Mouse (Mus musculus) liver, embryonic 13.5 days (tissue): ENCODE results near the gene Plekho2. TPM values are rescaled to one million over a fixed set of nuclear protein-coding genes. Genes with fewer than 3 reads are reported as not detected.

ENCODE experiments used
- ATAC-seq: fragments of 200-750 bp; cut with Nextera tagmentation; 2 replicates; pipeline ENCODE4 v1.8.0; 2017; ENCODE audit warnings: low read depth, mild to moderate bottlenecking, moderate number of reproducible peaks, moderate library complexity
- DNase-seq: peaks from one replicate; pipeline ENCODE4 v3.0.0; 2022
- H3K27ac ChIP-seq: fragments of 300-500 bp; sonication (generic); 2 replicates; pipeline ENCODE4 v1.5.1; 2015; ENCODE audit warnings: moderate library complexity, mild to moderate bottlenecking, inconsistent platforms
- H3K27me3 ChIP-seq: fragments of 300-500 bp; sonication (generic); 2 replicates; pipeline ENCODE4 v1.6.1; 2015; ENCODE audit warnings: mild to moderate bottlenecking, inconsistent platforms
- H3K36me3 ChIP-seq: fragments of 300-500 bp; sonication (generic); 2 replicates; pipeline ENCODE4 v1.6.1; 2015; ENCODE audit warnings: mild to moderate bottlenecking, inconsistent platforms
- H3K4me1 ChIP-seq: fragments of 300-500 bp; sonication (generic); replicated peaks from 2 replicates; pipeline ENCODE4 v1.6.1; 2015; ENCODE audit warnings: inconsistent platforms
- H3K4me2 ChIP-seq: fragments of 300-500 bp; sonication (generic); 2 replicates; pipeline ENCODE4 v1.6.1; 2015; ENCODE audit warnings: inconsistent platforms, mild to moderate bottlenecking, moderate library complexity
- H3K4me3 ChIP-seq: fragments of 300-500 bp; sonication (generic); replicated peaks from 2 replicates; pipeline ENCODE4 v1.5.1; 2015; ENCODE audit warnings: mild to moderate bottlenecking, inconsistent platforms
- H3K9ac ChIP-seq: fragments of 300-500 bp; sonication (generic); 2 replicates; pipeline ENCODE4 v1.6.1; 2015; ENCODE audit warnings: mild to moderate bottlenecking, inconsistent platforms
- H3K9me3 ChIP-seq: fragments of 300-500 bp; sonication (generic); replicated peaks from 2 replicates; pipeline ENCODE4 v1.6.1; 2016; ENCODE audit warnings: inconsistent platforms
- WGBS: fragments of 180-500 bp; shearing (Covaris S2); methylation state at CpG from one replicate; pipeline ENCODE4 v1.1.7; 2015; ENCODE audit not compliant: insufficient replicate concordance; 5-methylcytosine and 5-hydroxymethylcytosine counted together
- polyA plus RNA-seq: library from polyadenylated mRNA; unstranded; fragments of >200 nt; fragmentation: Nextera tagmentation; extraction: Ambion mirVana; gene quantifications from 2 replicates; pipeline ENCODE4 v1.2.1, GENCODE M21; 2015

Gene Plekho2
- polyA plus RNA-seq, 1 experiment from 2014 or later: 24.2 TPM

DNA sequence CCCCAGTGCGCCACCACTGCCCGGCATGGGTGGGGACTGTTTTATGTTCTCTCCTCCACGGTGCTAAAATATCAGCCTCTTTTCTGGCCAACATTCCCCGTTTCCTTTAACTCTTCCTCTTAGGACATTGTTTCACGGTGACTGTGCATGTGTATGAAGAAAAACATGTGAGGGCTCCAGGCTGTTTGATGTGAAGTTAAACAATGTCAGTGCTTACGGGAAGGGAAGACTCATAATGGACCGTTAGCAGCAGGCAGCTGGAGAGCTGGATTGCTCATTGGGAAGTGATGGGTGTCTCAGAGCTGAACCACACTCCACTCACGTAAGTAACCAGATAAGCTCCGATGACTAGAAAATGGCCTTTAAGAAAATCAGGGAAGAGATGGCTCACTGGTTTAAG, 40.1 kb downstream of the Plekho2 start:
- 0 out of 2 replicates have a peak overlapping the region, but pooled peaks have one; percentile 7 for H3K27ac ChIP-seq
- peaks cover 67% of the 10 kb centered on the region for H3K4me1 ChIP-seq
- no peak for ATAC-seq
- H3K9ac ChIP-seq: no peak overlapping the region
- H3K27me3 ChIP-seq: no peaks in the 10 kb centered on the region
- no peak for DNase-seq
- WGBS: 71% methylated on average over 9 of the region's 9 CpGs
- no peak overlapping the region for H3K4me2 ChIP-seq
- H3K9me3 ChIP-seq: no peaks in the 10 kb centered on the region
- no peak overlapping the region for H3K4me3 ChIP-seq
- H3K36me3 ChIP-seq: no peaks in the 10 kb centered on the region

DNA sequence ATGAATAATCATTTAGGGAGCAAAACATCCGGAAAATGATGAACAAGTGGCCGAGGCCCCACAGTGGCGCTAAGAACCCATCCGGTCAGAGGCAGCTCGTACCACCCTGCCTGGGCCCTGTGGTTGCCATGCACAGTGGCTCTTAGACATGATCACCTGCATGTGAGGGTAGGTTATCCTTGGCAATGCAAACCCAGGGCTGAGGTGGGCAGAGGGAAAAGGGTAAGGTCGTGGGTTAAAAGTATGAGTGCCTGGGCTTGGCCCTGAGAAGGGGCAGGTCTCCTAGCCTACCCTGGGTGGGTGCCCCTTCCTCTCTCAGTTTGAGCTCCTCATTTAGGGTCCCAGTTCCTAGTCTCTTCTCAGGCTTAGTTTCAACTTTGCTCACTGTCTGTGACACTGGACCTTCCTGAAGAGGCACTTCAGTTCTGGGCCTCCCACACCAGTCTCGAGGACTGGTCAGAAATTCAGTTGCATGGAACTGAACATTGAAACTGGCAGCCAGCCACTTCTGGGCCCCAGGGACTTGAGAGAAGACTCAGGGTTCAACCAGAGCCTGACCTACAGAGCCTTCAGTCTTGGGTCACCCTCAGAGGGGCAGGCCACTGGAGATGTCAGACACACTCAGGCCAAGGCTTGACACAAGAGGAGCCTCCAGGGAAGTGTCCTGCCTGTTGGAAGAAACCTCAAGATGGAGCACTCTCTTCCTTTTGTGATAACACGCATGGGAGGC, 41.8 kb downstream of the Plekho2 start:
- Histone ChIP-seq H3K27me3 (no peaks in the 10 kb centered on the region), H3K4me2 (no peak overlapping the region), H3K9ac (0 out of 2 replicates have a peak overlapping the region, but pooled peaks have one; percentile 3), H3K4me1 (peaks cover 80% of the 10 kb centered on the region), H3K9me3 (no peaks in the 10 kb centered on the region), H3K27ac (peak overlapping the region; percentile 37; the same call in 1 of the 2 replicates), H3K36me3 (no peaks in the 10 kb centered on the region), H3K4me3 (no peak overlapping the region)
- no peak for ATAC-seq
- 77% methylated on average over 8 of the region's 8 CpGs for WGBS
- no peak for DNase-seq

DNA sequence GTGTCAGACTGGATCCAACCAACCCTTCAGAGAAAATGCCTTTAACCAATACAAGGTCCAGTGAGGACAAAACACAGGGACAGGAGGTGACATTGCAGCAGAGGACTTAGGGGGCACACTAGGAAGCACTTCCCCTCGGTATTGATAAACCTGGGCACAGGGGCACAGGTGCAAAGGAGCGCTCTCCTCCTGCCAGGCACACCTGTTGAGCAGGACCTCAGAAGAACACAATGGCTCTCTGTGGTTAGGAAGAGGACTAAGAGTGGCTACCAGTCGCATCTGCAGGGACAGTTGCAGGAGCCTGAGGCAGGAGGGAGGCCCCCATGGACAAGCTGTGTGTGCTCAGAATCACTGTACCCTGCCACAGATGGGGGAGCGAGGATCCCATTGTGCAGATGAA, 43.3 kb downstream of the Plekho2 start:
- no peak for DNase-seq
- Histone ChIP-seq H3K9ac (no peak overlapping the region), H3K27ac (peak overlapping the region; percentile 58), H3K9me3 (no peaks in the 10 kb centered on the region), H3K4me3 (no peak overlapping the region), H3K4me2 (no peak overlapping the region), H3K27me3 (no peaks in the 10 kb centered on the region), H3K4me1 (peaks cover 75% of the 10 kb centered on the region), H3K36me3 (no peaks in the 10 kb centered on the region)
- no peak for ATAC-seq
- 73% methylated on average over 4 of the region's 4 CpGs for WGBS

DNA sequence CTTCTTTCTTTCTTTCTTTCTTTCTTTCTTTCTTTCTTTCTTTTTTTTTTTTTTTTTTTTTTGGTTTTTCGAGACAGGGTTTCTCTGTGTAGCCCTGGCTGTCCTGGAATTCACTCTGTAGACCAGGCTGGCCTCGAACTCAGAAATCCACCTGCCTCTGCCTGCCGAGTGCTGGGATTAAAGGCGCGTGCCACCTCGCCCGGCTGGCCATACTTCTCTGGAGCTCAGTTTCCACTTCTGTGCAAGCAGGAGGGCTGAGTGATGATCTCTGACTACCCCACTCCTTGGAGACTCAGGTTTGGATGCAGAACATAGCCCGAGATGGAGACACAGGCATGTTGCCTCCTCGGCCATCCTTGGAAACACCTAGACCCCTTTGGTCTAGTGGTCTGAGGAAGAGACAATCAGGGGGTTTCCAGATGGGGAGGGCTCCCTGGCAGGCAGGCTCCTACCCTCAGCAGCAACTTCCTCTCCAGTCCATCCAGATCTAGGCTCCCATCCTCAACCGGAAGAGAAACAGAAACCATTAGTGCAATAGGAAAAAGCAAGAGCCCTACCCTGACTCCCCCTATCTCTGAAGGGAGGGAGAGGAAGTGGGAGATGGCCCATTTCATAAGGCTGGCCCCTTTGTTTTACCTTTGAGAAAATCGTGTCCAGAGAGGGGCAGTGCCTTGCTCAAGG, 43.9 kb downstream of the Plekho2 start:
- ATAC-seq (no peak), DNase-seq (no peak)
- Histone ChIP-seq H3K9ac (no peak overlapping the region), H3K4me3 (no peak overlapping the region), H3K9me3 (no peaks in the 10 kb centered on the region), H3K27ac (peak overlapping the region; percentile 58), H3K27me3 (no peaks in the 10 kb centered on the region), H3K4me2 (no peak overlapping the region), H3K4me1 (peaks cover 73% of the 10 kb centered on the region), H3K36me3 (no peaks in the 10 kb centered on the region)
- 54% methylated on average over 10 of the region's 11 CpGs for WGBS

DNA sequence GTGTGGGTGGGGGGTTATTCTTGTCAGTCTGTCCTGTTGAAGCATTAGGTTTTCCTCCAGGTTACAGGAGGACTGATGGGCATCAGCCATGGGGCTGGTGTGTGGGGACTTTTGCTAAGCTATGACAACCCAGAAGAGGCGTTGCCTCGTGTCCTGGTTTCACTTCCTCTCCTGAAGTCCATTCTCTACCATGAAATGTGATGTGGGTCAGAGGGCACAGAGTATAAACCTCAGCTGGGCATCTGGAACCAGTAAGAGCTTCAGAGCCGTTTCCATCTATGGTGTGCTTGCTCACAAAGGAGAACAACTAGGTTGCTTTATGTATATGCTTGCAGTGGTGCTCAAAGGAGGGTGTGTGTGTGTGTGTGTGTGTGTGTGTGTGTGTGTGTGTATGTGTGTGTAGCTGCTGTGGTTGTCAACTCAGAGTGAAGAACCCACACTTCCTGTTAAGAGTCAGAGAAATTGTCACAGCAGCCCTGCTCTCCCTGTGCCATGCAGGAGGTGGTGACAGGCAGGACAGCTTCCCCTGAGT, 44.6 kb downstream of the Plekho2 start:
- 30% methylated on average over 3 of the region's 3 CpGs for WGBS
- H3K36me3 ChIP-seq: no peaks in the 10 kb centered on the region
- H3K9ac ChIP-seq: peak overlapping the region; percentile 22; the same call in 1 of the 2 replicates
- DNase-seq (no peak), ATAC-seq (no peak; the same call in 1 of the 2 replicates)
- peak overlapping the region; percentile 22 for H3K27ac ChIP-seq
- H3K9me3 ChIP-seq: no peaks in the 10 kb centered on the region
- no peak overlapping the region for H3K4me2 ChIP-seq
- H3K27me3 ChIP-seq: no peaks in the 10 kb centered on the region
- H3K4me1 ChIP-seq: peaks cover 73% of the 10 kb centered on the region
- no peak overlapping the region for H3K4me3 ChIP-seq

DNA sequence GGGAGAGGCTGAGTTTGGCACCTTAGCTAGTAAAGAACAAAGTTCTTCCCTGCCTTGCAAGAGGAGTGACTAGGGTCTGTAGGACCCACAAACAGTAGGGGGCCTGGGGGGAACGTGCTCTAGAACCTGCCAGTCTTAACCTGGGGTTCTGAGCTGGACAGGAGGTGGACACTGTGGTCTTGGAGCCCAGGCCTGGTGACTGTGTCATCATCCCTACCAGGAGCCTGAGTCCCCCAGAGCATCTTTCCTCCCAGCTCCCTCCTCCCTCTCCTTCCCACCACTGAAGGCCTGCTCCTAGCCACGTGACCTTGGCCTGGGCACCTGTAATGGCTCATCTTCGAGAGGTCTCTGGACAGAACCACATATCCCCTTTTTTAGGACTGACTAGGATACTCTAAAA, 45.7 kb downstream of the Plekho2 start:
- no peak overlapping the region for H3K4me3 ChIP-seq
- no peaks in the 10 kb centered on the region for H3K9me3 ChIP-seq
- H3K36me3 ChIP-seq: no peaks in the 10 kb centered on the region
- peaks cover 75% of the 10 kb centered on the region for H3K4me1 ChIP-seq
- no peak overlapping the region for H3K4me2 ChIP-seq
- H3K27ac ChIP-seq: no peak overlapping the region; the same call in 1 of the 2 replicates
- WGBS: 82% methylated on average over 3 of the region's 3 CpGs
- no peaks in the 10 kb centered on the region for H3K27me3 ChIP-seq
- no peak for ATAC-seq
- DNase-seq: no peak
- H3K9ac ChIP-seq: no peak overlapping the region

DNA sequence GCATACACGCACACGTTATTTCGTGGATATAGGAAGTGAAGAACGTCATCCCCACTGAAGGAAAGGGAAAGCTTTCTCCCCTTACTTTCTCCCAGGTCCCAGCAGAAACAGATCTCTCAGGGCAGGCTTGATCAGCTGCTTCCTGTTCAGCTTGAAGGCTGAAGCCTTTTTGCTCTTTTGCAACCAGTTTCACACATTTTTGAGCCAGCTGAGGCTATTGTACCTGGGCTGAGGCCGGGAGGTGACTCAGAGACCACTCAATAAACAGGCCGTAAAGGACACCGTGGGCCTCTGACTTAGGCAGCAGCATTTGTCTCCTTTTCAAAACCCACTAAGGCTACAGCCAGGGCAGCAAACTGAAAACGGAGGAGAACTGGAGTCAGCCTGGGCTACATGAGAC, 46.9 kb downstream of the Plekho2 start:
- no peaks in the 10 kb centered on the region for H3K36me3 ChIP-seq
- no peak overlapping the region for H3K4me3 ChIP-seq
- H3K4me2 ChIP-seq: no peak overlapping the region
- peaks cover 77% of the 10 kb centered on the region for H3K4me1 ChIP-seq
- peak overlapping the region; percentile 15; the same call in 1 of the 2 replicates for H3K9ac ChIP-seq
- H3K27me3 ChIP-seq: no peaks in the 10 kb centered on the region
- WGBS: 59% methylated on average over 8 of the region's 8 CpGs
- ATAC-seq (no peak), DNase-seq (no peak)
- no peaks in the 10 kb centered on the region for H3K9me3 ChIP-seq
- peak overlapping the region; percentile 60 for H3K27ac ChIP-seq

DNA sequence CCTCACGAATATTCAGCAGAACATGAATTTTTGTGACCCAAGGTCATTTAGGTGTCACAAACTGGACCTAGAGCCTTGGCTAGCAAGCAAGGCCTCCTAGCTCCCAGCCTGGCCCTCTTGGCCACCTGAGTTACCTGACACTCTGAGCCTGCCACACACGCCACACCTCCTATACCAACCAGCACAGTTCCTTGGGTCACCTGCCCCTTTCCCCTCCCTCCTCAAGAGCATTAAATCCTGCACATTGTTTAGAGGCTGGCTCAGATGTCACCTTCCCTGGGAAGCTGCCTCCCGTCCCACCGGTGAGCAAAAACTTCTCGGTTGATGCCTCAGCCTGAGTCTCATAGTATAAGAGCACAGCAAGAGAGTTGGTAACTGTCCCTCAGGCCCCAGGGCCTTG, 48.6 kb downstream of the Plekho2 start:
- Histone ChIP-seq H3K9ac (0 out of 2 replicates have a peak overlapping the region, but pooled peaks have one; percentile 14), H3K9me3 (no peaks in the 10 kb centered on the region), H3K4me3 (no peak overlapping the region), H3K4me1 (peaks cover 83% of the 10 kb centered on the region), H3K36me3 (no peaks in the 10 kb centered on the region), H3K4me2 (no peak overlapping the region), H3K27me3 (no peaks in the 10 kb centered on the region), H3K27ac (no peak overlapping the region)
- ATAC-seq (no peak), DNase-seq (no peak)
- WGBS: 84% methylated on average over 5 of the region's 5 CpGs

DNA sequence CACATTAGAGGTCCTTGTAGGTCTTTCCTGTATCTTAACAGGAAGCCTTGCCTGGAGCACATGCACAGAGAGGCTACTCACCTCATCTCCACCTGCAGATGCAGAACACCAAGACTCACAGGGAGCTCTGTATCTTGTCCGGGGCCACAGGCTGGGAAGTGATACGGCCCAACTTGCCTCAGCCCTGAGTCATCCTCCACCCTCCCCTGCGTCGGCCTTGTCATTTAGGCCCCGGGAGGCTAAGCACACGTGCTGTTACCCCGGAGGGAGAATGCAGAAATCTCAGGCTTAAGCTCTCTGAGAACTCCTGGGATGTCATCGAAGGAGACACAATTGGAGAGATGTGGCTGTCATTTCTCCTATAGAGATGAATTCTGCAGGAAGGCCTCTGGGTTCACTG, 50.2 kb downstream of the Plekho2 start:
- no peaks in the 10 kb centered on the region for H3K36me3 ChIP-seq
- H3K27me3 ChIP-seq: no peaks in the 10 kb centered on the region
- peak overlapping the region; percentile 59; the same call in 1 of the 2 replicates for H3K9ac ChIP-seq
- H3K27ac ChIP-seq: peak overlapping the region; percentile 92
- peaks cover 79% of the 10 kb centered on the region for H3K4me1 ChIP-seq
- H3K9me3 ChIP-seq: no peaks in the 10 kb centered on the region
- H3K4me3 ChIP-seq: no peak overlapping the region
- DNase-seq (peak; percentile 74), ATAC-seq (peak; percentile 88)
- WGBS: 31% methylated on average over 8 of the region's 8 CpGs
- peak overlapping the region; percentile 56 for H3K4me2 ChIP-seq

DNA sequence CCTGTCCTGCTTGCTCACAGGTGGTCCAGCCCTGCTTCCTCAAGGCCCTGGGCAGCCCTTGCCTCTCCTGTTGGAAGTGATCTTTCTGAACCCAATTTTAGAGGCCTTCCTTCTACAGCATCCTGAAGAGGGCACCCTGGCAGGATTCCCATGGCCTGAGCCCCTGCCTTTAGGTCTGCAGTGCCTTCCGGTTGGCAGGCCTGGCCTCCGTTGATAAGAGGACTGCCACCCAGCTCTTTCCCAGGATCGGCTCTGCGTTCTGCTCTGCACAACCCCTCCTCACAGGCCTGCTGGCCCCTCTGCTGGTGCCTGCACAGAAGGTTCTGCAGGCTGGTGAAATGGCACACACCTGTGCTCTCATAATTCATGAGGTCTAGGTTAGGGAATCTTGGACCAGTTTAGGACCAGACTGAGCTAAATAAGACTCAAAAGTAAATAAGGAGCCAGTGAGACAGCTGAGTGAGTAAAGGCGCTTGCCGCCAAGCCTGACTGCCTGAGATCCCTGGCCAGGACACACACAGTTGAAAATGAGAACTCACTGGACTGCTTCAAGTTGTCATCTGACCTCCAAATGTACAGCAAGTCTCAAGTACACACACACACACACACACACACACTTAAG, 51.3 kb downstream of the Plekho2 start:
- H3K4me2 ChIP-seq: peak overlapping the region; percentile 56
- H3K36me3 ChIP-seq: no peaks in the 10 kb centered on the region
- H3K9me3 ChIP-seq: no peaks in the 10 kb centered on the region
- peak overlapping the region; percentile 59 for H3K9ac ChIP-seq
- H3K27me3 ChIP-seq: no peaks in the 10 kb centered on the region
- 32% methylated on average over 6 of the region's 6 CpGs for WGBS
- ATAC-seq (peak; percentile 94), DNase-seq (peak; percentile 79)
- H3K4me3 ChIP-seq: 0 out of 2 replicates have a peak overlapping the region, but pooled peaks have one; percentile 15
- peak overlapping the region; percentile 92 for H3K27ac ChIP-seq
- peaks cover 76% of the 10 kb centered on the region for H3K4me1 ChIP-seq
